Mouse (Mus musculus): ENCODE results near the gene Mphosph6. TPM values are rescaled to one million over a fixed set of nuclear protein-coding genes. Genes with fewer than 3 reads are reported as not detected.

Gene Mphosph6
- polyA plus RNA-seq, 1 experiment from 2014 or later = 63.1 TPM

DNA sequence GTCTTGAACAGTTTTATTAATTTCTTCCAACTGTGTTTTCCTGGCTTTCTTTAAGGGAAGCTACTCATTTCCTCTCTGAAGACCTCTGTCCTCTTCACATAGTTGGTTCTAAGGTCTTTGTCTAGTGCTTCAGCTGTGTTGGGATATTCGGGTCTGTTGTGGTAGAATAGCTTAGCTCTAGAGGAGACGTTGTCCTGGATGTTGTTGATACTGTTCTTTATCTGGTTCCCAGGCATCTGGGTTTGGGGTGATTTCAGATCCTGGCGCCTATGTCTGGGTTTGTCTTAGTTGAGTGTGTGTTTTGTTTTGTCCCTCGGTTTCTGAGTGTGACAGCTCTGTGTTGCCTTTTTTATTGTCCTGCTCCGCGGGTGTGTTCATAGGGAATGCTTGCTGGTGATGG, 39.0 kb downstream of the Mphosph6 start:
- 88% methylated on average over 6 of the region's 6 CpGs for WGBS
- no peaks in the 10 kb centered on the region for H3K9me3 ChIP-seq
- no peaks in the 10 kb centered on the region for H3K36me3 ChIP-seq (replicated peaks)
- H3K27me3 ChIP-seq (replicated peaks; ENCODE audit: low read depth, poor library complexity, severe bottlenecking) = no peaks in the 10 kb centered on the region
- no peak overlapping the region for H3K4me3 ChIP-seq
- no peak overlapping the region for H3K27ac ChIP-seq (replicated peaks)
- H3K4me1 ChIP-seq = no peaks in the 10 kb centered on the region
- no peak for DNase-seq (ENCODE audit: low spot score)

DNA sequence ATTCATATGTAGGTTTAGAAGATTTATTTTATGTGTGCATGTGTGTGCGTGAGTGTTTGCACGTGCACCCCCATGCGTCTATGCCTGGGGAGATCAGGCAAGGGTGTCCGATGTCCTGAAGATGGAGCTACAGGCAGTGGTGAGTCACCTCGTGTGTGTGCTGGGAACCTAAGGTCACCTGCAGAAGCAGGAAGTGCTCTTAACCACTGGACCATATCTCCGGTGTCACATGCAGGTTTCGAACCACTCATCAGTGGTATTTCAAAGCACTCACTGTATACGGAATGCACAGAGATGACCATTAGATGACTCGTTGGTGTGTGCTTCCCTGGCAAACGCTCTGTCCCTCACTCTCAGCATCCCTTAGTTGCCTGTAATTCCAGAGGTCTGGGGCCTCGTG, 43.8 kb downstream of the Mphosph6 start:
- Histone ChIP-seq H3K4me1 (no peaks in the 10 kb centered on the region), H3K27ac (replicated peaks) (no peak overlapping the region), H3K27me3 (replicated peaks; ENCODE audit: low read depth, poor library complexity, severe bottlenecking) (no peaks in the 10 kb centered on the region), H3K4me3 (no peak overlapping the region), H3K36me3 (replicated peaks) (no peaks in the 10 kb centered on the region), H3K9me3 (no peaks in the 10 kb centered on the region)
- no peak for DNase-seq (ENCODE audit: low spot score)
- WGBS = 83% methylated on average over 11 of the region's 11 CpGs

DNA sequence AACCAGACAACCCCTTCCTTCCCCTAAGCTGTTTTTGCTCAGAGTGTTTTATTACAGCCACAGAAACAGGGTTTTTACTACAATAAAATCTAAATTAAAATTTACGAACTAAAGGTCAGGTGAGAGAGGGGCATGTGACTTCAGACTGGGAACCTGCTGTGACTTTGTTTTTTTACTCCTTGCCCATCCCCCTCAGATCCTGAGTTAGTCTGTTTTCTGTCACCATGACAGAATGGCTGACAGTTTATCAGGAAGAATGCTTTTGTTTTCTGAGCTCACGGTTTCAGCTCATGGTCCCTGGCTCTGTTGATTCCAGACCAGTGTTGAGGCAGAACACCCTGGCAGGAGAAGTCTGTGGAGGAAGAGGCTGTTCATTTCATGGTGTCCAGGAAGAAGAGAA, 52.3 kb downstream of the Mphosph6 start:
- Histone ChIP-seq H3K4me3 (no peak overlapping the region), H3K4me1 (no peaks in the 10 kb centered on the region; the same call in 1 of the 2 replicates), H3K27me3 (replicated peaks; ENCODE audit: low read depth, poor library complexity, severe bottlenecking) (no peaks in the 10 kb centered on the region), H3K27ac (replicated peaks) (no peak overlapping the region), H3K36me3 (replicated peaks) (no peaks in the 10 kb centered on the region), H3K9me3 (no peaks in the 10 kb centered on the region)
- no peak for DNase-seq (ENCODE audit: low spot score)
- 63% methylated on average over 2 of the region's 2 CpGs for WGBS

DNA sequence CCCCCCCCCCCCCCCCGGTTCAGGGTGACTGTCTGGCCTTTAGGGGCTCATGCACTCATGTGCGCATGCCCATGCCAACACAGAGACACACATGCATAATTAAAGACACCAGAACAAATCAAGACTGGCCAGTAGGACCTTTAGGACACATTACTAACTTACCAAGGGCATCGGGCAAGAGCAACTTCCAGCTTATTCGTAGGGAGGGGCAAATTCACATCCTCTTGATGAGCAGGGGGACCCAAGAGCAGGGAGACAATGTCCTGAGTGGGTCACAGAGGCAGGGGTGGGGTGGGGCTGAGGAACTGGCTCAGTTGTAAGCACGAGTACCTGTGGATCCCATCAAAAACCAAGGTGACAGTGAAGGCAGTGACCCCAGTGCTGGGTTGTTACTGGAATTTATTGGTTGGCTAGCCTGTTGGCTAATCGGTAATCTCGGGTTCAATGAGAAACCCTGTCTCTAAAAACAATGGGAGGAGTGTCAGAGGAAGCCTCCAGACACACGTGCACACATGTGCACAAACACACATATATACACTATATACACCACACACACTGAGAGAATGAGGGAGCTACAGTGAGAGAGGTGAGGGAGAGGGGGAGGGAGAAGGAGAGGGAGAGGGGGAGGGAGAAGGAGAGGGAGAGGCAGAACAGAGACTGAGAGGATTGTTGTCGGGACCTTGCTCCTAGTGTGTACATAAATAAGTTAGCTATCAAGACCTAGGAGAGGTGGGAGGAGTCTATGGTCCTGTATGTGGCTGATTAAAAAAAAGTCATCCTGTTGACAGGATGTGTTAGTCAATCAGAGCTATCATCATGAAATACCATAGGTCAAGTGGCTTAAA, 53.6 kb downstream of the Mphosph6 start:
- no peaks in the 10 kb centered on the region for H3K27me3 ChIP-seq (replicated peaks; ENCODE audit: low read depth, poor library complexity, severe bottlenecking)
- H3K4me3 ChIP-seq = no peak overlapping the region
- no peaks in the 10 kb centered on the region for H3K9me3 ChIP-seq
- no peaks in the 10 kb centered on the region for H3K36me3 ChIP-seq (replicated peaks)
- no peak for DNase-seq (ENCODE audit: low spot score)
- no peaks in the 10 kb centered on the region; the same call in 1 of the 2 replicates for H3K4me1 ChIP-seq
- H3K27ac ChIP-seq (replicated peaks) = no peak overlapping the region
- WGBS = 82% methylated on average over 9 of the region's 9 CpGs

DNA sequence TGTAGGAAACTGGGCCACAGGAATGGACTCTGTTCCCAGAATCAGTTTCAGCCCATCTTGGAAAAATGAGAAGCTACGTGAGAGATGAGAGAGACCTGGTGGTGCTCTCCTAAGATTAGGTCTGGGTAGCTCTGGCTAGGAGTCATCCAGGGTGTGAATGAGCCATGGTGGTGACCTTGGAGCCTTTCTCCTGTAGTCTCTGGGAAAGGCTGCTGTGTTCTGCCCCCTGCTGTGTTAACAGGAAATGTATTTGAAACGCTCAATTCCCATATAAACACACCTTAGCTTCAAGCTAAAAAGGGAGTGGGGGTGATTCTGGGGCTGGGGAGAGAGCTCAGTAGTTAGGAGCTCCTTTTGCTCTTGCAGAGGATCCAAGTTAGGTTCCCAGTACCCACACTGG, 54.3 kb downstream of the Mphosph6 start:
- DNase-seq (ENCODE audit: low spot score) = no peak
- H3K36me3 ChIP-seq (replicated peaks) = no peaks in the 10 kb centered on the region

DNA sequence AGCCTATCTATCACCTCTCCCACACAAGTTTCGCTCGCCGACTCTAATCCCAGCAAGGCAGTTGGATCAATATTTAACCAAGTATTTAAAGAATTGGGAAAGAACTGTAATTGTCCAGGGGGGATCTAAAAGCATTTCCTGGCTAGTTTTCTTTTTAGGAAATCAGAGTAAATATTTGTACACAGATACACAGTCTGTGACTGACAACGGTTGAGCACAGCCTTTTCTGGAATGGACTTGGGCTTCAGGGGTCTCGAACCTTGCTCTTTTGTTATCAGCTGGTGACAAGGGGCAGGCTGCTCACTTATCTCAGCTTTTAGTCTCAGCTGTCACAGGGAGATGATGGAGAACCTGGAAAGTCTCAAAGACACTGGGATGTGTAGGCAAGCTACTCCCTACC, 55.1 kb downstream of the Mphosph6 start:
- 89% methylated on average over 5 of the region's 5 CpGs for WGBS
- H3K4me1 ChIP-seq = no peaks in the 10 kb centered on the region; the same call in 1 of the 2 replicates
- no peak overlapping the region for H3K27ac ChIP-seq (replicated peaks)
- H3K27me3 ChIP-seq (replicated peaks; ENCODE audit: low read depth, poor library complexity, severe bottlenecking) = no peaks in the 10 kb centered on the region
- H3K9me3 ChIP-seq = no peaks in the 10 kb centered on the region
- no peaks in the 10 kb centered on the region for H3K36me3 ChIP-seq (replicated peaks)
- DNase-seq (ENCODE audit: low spot score) = no peak
- H3K4me3 ChIP-seq = no peak overlapping the region

More for the DNA sequence above, 54.3 kb downstream of the Mphosph6 start:
- H3K4me1 ChIP-seq = no peaks in the 10 kb centered on the region; the same call in 1 of the 2 replicates
- H3K27ac ChIP-seq (replicated peaks) = no peak overlapping the region
- 52% methylated on average over 2 of the region's 2 CpGs for WGBS
- no peaks in the 10 kb centered on the region for H3K27me3 ChIP-seq (replicated peaks; ENCODE audit: low read depth, poor library complexity, severe bottlenecking)
- H3K4me3 ChIP-seq = no peak overlapping the region
- no peaks in the 10 kb centered on the region for H3K9me3 ChIP-seq

DNA sequence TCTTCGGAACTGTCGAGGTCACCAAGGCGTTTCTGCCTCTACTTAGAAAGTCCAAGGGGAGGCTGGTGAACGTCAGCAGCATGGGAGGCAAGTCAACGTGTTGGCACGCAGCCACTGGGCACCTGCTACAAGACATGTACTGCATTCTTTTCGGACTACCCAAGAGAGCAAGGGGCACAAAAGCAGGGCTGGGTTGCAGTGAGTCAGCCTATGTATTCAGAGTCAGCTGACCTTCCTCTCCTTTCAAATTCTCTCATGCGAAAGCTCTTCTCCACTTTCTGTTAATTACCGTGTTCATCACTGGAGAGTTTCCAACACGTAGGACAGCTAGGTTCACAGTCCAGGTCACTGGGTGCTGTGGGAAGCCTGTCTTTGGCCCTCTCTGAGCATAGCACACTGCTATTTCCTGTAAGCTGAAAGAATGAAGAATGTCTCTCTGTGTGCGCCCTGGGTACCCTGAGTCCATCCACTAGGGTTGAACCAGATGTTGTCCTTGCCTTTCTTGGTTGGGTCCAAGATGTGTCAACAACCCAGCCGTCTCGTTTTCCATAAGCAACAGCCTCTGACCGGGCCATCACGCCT, 59.2 kb downstream of the Mphosph6 start:
- Histone ChIP-seq H3K36me3 (replicated peaks) (no peaks in the 10 kb centered on the region), H3K27ac (replicated peaks) (no peak overlapping the region), H3K4me1 (no peaks in the 10 kb centered on the region), H3K4me3 (no peak overlapping the region), H3K27me3 (replicated peaks; ENCODE audit: low read depth, poor library complexity, severe bottlenecking) (no peaks in the 10 kb centered on the region), H3K9me3 (no peaks in the 10 kb centered on the region)
- DNase-seq (ENCODE audit: low spot score) = no peak
- WGBS = 84% methylated on average over 15 of the region's 15 CpGs

Other genes starting within 250 kb of the Mphosph6 start
- 0.62 and 1.0 TPM in 2 replicates for gene Sdr42e1, start 128.3 kb downstream of the Mphosph6 start, polyA plus RNA-seq (2016; fragmentation: Nextera tagmentation; extraction: Ambion mirVana)
- gene Hsd17b2, start 100.0 kb downstream of the Mphosph6 start, polyA plus RNA-seq (2016; fragmentation: Nextera tagmentation; extraction: Ambion mirVana) = not detected in 2 replicates

Data from embryonic facial prominence, embryonic 10.5 days (tissue).